Mouse (Mus musculus) Muller cell, postnatal 12 days (primary cell): ENCODE measurements around the gene Rab26.

Experiments
- DNase-seq: peaks from one replicate; pipeline ENCODE4 v3.0.0-alpha.2; 2015; ENCODE audit errors: inconsistent ontology term

Rab26 gene

DNA sequence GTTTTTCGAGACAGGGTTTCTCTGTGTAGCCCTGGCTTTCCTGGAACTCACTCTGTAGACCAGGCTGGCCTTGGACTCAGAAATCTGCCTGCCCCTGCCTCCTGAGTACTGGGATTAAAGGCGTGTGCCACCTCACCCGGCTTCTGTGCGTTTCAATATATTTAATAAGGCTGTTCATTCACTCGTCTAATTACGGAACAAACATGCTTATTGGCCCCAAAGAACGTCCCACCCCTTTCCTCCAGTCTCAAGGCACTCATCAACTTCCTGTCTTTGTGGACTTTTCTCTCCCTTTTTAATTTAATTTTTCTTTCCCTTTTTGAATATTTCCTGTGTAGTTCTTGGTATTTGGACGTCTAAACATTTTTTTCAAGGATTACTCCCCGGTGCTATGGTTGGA, 14.4 kb upstream of the Rab26 start:
- no peak for DNase-seq

- DNase-seq, result no peak
These were observed 12.2 kb upstream of the Rab26 start for GRCm38 (mm10) chr17:24546234-24546633.

- no peak for DNase-seq
These were observed 11.2 kb upstream of the Rab26 start for GRCm38 (mm10) chr17:24545247-24545646.

GRCm38 (mm10) chr17:24544613-24545012, 10.6 kb upstream of the Rab26 start:
- no peak for DNase-seq

- DNase-seq, result no peak
These were observed 6.4 kb upstream of the Rab26 start for GRCm38 (mm10) chr17:24540375-24540774.

DNA sequence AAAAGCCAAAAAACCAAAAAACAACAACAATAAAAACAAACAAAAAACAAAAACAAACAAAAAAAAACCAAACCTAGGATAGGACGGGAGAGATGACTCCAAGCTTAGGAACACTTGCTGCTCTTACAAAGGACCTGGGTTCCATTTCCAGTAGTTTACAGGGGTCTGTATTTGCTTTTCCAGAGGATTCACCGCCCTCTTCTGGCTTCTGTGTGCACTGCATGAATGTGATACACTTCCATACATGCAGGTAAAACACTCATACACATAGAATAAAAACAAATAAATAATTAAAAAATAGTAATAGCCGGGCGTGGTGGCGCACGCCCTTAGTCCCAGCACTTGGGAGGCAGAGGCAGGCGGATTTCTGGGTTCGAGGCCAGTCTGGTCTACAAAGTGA, 4.9 kb upstream of the Rab26 start:
- DNase-seq, result no peak

GRCm38 (mm10) chr17:24537536-24537935, 3.5 kb upstream of the Rab26 start:
- DNase-seq, result no peak

DNA sequence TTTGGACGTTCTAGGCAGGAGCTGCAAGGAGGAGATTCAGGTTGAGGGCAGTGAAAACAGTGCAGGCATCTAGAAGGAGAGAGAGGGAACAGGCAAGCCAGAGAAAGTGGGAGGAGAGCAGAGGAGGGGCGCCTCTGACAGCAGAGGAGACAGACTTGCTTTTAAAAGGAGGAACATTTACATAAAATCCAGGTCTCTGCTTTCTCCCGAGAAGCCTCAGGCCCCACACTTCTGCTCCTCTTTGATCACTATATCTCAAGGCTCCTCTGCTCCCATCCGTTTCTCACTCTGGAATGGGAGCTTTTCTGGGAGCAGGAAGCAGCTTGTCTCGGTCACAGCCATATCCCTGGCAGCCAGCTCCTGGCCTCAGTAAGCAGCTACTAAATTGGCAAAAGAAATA, 1.3 kb upstream of the Rab26 start:
- no peak for DNase-seq

DNA sequence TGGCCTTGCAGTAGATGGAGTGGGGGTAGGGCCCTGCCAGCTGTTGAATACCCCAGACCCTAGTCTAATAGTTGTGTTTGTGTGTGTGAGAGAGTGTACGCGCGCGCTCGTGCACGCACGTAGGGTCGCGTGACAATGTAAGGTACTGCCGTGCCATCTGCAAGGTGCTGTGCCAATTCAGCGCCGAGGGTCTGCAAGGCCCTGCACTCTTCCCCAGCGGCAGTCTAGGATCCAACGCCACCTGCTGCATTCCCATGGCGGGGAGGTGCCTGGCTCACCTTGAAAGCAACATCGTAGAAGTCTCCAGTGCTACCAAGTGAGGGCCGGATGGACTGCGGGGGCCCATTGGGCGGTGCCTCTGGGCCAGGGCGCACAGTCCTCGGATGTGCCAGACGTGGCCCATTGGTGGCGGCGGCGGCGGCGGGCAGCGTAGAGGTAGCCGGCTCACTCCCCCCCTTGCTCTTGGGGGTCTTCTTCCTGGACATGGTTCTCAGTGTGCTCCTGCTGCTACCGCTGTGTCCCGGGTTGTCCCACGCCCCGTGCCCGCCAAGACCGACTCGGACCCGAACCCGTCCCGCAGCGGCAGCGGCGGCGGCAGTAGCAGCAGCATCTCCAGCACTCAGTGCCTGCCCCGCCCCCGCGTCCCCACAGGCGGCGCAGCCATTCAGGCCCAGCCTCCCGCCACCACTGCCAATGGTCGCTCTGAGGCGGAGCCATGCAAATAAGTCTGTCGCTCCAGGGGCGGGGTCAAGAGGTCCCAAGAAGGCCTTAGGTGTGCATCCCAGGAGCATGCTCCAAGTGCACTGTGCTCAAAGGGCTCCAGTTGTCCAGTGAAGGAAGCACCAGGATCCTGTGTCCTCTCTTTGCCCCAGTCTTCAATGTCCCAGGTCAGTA, 664 bp downstream of the Rab26 start:
- peak; percentile 87 for DNase-seq

GRCm38 (mm10) chr17:24532045-24532444, 2.0 kb downstream of the Rab26 start:
- DNase-seq, result no peak

- DNase-seq, result no peak
These were observed 2.9 kb downstream of the Rab26 start for GRCm38 (mm10) chr17:24531064-24531463.

DNA sequence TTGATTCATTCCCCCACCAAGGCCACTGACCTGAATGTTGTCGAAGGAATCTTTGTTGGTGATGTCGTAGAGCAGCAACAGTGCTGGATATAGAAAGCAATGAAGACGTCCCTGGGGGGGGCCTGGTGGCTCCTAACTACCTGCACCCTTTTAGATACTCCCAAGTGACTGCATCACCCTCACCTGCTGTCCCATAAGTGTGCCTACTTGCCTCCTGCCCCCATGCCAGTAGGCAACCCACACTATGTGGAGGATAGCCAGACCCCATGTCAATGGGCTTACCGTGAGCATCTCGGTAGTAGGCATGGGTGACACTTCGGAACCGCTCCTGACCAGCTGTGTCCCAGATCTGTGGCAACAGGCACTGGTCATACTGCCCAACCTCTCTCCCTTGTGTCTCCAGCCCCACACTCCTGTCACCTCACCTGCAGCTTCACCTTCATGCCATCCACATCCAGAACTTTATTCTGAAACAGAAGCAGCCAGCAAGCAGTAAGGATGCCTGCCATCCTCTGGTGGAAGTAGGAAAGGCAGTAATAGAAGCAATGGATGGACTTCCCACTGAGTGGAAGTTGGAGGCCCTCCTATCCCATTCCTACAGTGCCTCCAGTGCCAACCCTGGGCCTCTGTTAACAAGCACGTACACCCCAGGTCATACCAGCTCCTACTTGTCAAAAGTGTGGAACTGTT, 3.5 kb downstream of the Rab26 start:
- DNase-seq, result no peak

GRCm38 (mm10) chr17:24529883-24530282, 4.1 kb downstream of the Rab26 start:
- DNase-seq, result no peak

DNA sequence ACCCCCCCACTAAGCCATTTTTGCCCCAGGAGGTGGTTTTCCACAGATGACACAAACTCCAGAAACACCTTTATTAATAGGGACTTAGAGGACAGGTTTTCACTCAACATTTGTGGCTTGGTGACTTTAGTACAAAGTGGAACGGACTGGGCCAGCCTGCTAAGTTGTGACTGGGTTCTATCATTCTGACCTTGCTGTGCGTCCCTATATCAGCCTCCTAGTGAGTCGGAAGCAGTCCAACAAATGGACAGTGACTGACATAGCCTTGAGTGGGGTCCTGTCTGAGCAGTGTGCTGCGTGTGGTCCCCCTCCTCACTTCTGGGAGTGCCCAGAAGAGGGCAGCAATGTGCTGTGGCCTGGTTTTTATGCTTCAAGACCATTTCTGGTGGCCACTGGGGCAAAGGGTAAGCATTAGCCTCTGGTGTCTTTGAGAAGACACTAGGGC, 5.0 kb downstream of the Rab26 start:
- peak; percentile 60 for DNase-seq

- DNase-seq, result no peak
These were observed 5.5 kb downstream of the Rab26 start for GRCm38 (mm10) chr17:24528560-24528918.

GRCm38 (mm10) chr17:24527723-24528559, 6.1 kb downstream of the Rab26 start, which contains the start of gene Traf7:
Gene Traf7, minus strand, starts transcription at chr17:24527938.
- DNase-seq, result peak; percentile 99

DNA sequence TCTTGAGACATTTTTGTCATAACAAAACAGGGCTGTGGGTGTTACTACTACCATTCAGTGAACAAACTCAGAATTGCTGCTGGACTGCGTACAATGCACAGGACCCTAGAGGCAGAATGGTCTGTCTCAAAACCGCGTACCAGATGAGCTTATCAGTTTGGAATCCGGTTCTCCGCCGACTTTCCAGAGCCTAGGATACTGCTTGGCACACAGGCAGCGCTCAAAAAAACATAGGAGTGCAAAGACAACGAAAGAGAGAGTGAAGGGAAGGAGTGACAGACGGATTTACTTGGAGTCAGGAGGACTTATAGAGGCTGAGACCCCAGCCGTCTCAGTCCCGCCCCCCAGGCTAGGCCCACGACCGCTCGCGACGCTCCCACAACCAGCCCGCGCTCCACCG, 6.7 kb downstream of the Rab26 start:
- DNase-seq, result peak; percentile 76

GRCm38 (mm10) chr17:24524734-24525133, 9.3 kb downstream of the Rab26 start:
- no peak for DNase-seq

GRCm38 (mm10) chr17:24520450-24520849, 13.6 kb downstream of the Rab26 start:
- no peak for DNase-seq

GRCm38 (mm10) chr17:24514270-24515257, 19.4 kb downstream of the Rab26 start:
- DNase-seq, result no peak

DNA sequence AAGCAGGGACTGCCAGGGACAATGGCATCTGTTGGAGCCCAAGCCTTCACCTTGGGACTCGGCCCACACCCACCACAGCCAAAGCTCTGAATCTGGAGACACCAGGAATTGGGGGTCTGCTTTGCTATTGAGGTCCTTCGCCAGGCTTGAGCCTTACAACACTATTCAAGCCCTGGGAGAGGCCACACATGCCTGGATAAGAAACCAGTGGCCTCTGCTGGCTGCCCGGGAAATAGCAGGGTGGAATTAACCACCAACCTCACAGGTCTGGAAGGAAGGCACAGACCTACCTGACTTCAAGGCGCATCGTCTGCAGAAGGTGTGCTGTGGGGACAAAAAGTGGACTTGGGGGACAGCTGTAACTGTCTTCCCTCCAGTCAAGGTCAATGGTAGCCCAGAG, 20.4 kb downstream of the Rab26 start:
- no peak for DNase-seq
